ENCODE assay signal across 11 mouse cellular contexts in genomic region chr11:54214499-54215443, GRCm38 (mm10). TPM values are rescaled to one million over a fixed set of nuclear protein-coding genes. Genes with fewer than 3 reads are reported as not detected.
DNase-seq lines count a peak whose midpoint lies in the region; ATAC-seq and TF ChIP-seq lines count a peak whose summit lies in the region.
"Had no signal": no experiment of that assay in that cellular context is flagged by ENCODE, and none has a peak within 500 bp of the region (broad histone marks: within the 10 kb centered on the region; RNA-seq: fewer than 3 reads in every experiment).

No protein-coding gene starts in this region.

- no peak for TF ChIP-seq CTCF in MEL (IDR thresholded peaks at IDR 0.05 in 2 of 3, conservative IDR thresholded peaks at IDR 0.05 in 1 of 3; ENCODE audit: control insufficient read depth in 1 of 3, insufficient read depth in 1 of 3, low read depth in 2 of 3, low read length in 3 of 3, poor library complexity in 1 of 3, severe bottlenecking in 1 of 3)
- no peak for TF ChIP-seq CTCF in gastrocnemius, adult 2 months (IDR thresholded peaks at IDR 0.05)

- ATAC-seq in midbrain, embryonic 11.5 days (ENCODE audit: low FRiP score): no peak
- no peak for ATAC-seq in forebrain, embryonic 15.5 days (replicated peaks)

- TF ChIP-seq EP300 in MEL (IDR thresholded peaks at IDR 0.05; ENCODE audit: low read depth in 1 of 2, low read length in 2 of 2): peak; percentile 59 to 69; a peak in 3 of 4 replicates

- H3K27ac ChIP-seq in MEL (ENCODE audit: control insufficient read depth, low read depth, low read length) (no peak overlapping the region), macrophage (peak overlapping the region; percentile 31)
- H3K27ac ChIP-seq in gastrocnemius, adult 2 months: peak overlapping the region; percentile 53
- no peak overlapping the region for H3K27ac ChIP-seq in midbrain, embryonic 11.5 days (ENCODE audit: low read depth, low read length)
- H3K27ac ChIP-seq in forebrain, embryonic 15.5 days (replicated peaks): no peak overlapping the region
- H3K27ac ChIP-seq: embryonic facial prominence, embryonic 13.5 days; liver, embryonic 13.5 days had no signal

- intact Hi-C loops in gastrocnemius, adult 2 months (cut with DNase I): no loop called here

- no peak overlapping the region for H3K4me2 ChIP-seq in midbrain, embryonic 11.5 days
- H3K4me2 ChIP-seq in forebrain, embryonic 15.5 days (replicated peaks): no peak overlapping the region
- H3K4me2 ChIP-seq: embryonic facial prominence, embryonic 13.5 days; liver, embryonic 13.5 days had no signal

- peak; percentile 83 for DNase-seq in MEL (ENCODE audit: low read depth, low spot score)
- DNase-seq in adrenal gland, adult 8-10 months: peak; percentile 96
- peak; percentile 92 for DNase-seq in gastrocnemius, adult 2 months
- peak; percentile 69 to 77 for DNase-seq in kidney, postnatal 4 days
- DNase-seq in testis, postnatal 10 days (ENCODE audit: low spot score): peak; percentile 77
- no peak for DNase-seq in midbrain, embryonic 11.5 days (ENCODE audit: low spot score, missing footprints)
- DNase-seq: liver, embryonic 13.5 days had no signal

- no peak for TF ChIP-seq POLR2A in MEL (IDR thresholded peaks at IDR 0.05; ENCODE audit: control insufficient read depth in 1 of 2, insufficient read depth in 1 of 2, low read depth in 1 of 2, low read length in 2 of 2, poor library complexity in 1 of 2)

- no peak for TF ChIP-seq RAD21 in MEL (IDR thresholded peaks at IDR 0.05; ENCODE audit: low read depth, low read length)

- H3K4me3 ChIP-seq in MEL (ENCODE audit: control insufficient read depth in 1 of 2, insufficient read depth in 1 of 2, low read depth in 2 of 2, low read length in 2 of 2): peak overlapping the region in 1 of 2 experiments; percentile 21; a peak in 1 of 4 replicates
- no peak overlapping the region for H3K4me3 ChIP-seq in gastrocnemius, adult 2 months
- no peak overlapping the region for H3K4me3 ChIP-seq in macrophage (ENCODE audit: inconsistent target)
- no peak overlapping the region for H3K4me3 ChIP-seq in midbrain, embryonic 11.5 days (ENCODE audit: low read depth, low read length)
- H3K4me3 ChIP-seq in forebrain, embryonic 15.5 days: no peak overlapping the region
- H3K4me3 ChIP-seq: embryonic facial prominence, embryonic 13.5 days; liver, embryonic 13.5 days had no signal

- H3K27me3 ChIP-seq in MEL (ENCODE audit: control insufficient read depth in 1 of 2, insufficient read depth in 2 of 2, low read length in 2 of 2): no peaks in the 10 kb centered on the region
- H3K27me3 ChIP-seq in midbrain, embryonic 11.5 days (ENCODE audit: control insufficient read depth, insufficient read depth, low read length): no peaks in the 10 kb centered on the region
- no peaks in the 10 kb centered on the region for H3K27me3 ChIP-seq in forebrain, embryonic 15.5 days
- H3K27me3 ChIP-seq: embryonic facial prominence, embryonic 13.5 days had no signal

- no peaks in the 10 kb centered on the region for H3K9me3 ChIP-seq in MEL (replicated peaks; ENCODE audit: insufficient read depth, low read length)
- H3K9me3 ChIP-seq in midbrain, embryonic 11.5 days (ENCODE audit: control insufficient read depth, low read length): no peaks in the 10 kb centered on the region
- H3K9me3 ChIP-seq in forebrain, embryonic 15.5 days: no peaks in the 10 kb centered on the region
- H3K9me3 ChIP-seq: embryonic facial prominence, embryonic 13.5 days; liver, embryonic 13.5 days had no signal

- peaks cover 0 to 11% of the 10 kb centered on the region in 2 experiments; a peak in 2 of 4 replicates for H3K36me3 ChIP-seq in MEL (ENCODE audit: control insufficient read depth in 1 of 2, insufficient read depth in 2 of 2, low read length in 2 of 2)
- no peaks in the 10 kb centered on the region for H3K36me3 ChIP-seq in macrophage (ENCODE audit: inconsistent target)
- H3K36me3 ChIP-seq in midbrain, embryonic 11.5 days (ENCODE audit: control insufficient read depth, insufficient read depth, low read length): no peaks in the 10 kb centered on the region
- no peaks in the 10 kb centered on the region for H3K36me3 ChIP-seq in forebrain, embryonic 15.5 days
- H3K36me3 ChIP-seq: embryonic facial prominence, embryonic 13.5 days; liver, embryonic 13.5 days had no signal

- 10% methylated on average over 9 of the region's 9 CpGs for WGBS in macrophage (ENCODE audit: missing documents)
- WGBS in midbrain, embryonic 11.5 days: 87% methylated on average over 9 of the region's 9 CpGs
- 92% methylated on average over 9 of the region's 9 CpGs for WGBS in forebrain, embryonic 15.5 days

- H3K79me2 ChIP-seq in MEL (ENCODE audit: control insufficient read depth, insufficient read depth, low read length, poor library complexity): no peaks in the 10 kb centered on the region
- H3K79me2 ChIP-seq in macrophage (ENCODE audit: inconsistent target): no peaks in the 10 kb centered on the region

- no peak overlapping the region for H3K9ac ChIP-seq in MEL (ENCODE audit: control insufficient read depth, low read depth, low read length, poor library complexity, severe bottlenecking)
- H3K9ac ChIP-seq in midbrain, embryonic 11.5 days (ENCODE audit: low read length): no peak overlapping the region
- H3K9ac ChIP-seq in forebrain, embryonic 15.5 days (replicated peaks): no peak overlapping the region
- H3K9ac ChIP-seq: embryonic facial prominence, embryonic 13.5 days; liver, embryonic 13.5 days had no signal

- H3K4me1 ChIP-seq in MEL (ENCODE audit: control insufficient read depth in 1 of 2, insufficient read depth in 2 of 2, low read length in 2 of 2): peaks cover 6 to 18% of the 10 kb centered on the region in 2 experiments
- H3K4me1 ChIP-seq in midbrain, embryonic 11.5 days (ENCODE audit: control insufficient read depth, insufficient read depth, low read length): no peaks in the 10 kb centered on the region
- H3K4me1 ChIP-seq in forebrain, embryonic 15.5 days: no peaks in the 10 kb centered on the region
- H3K4me1 ChIP-seq: liver, embryonic 13.5 days had no signal

TF ChIP-seq in MEL, 35 proteins besides CTCF, POLR2A, EP300 and RAD21:
- TF ChIP-seq MAZ (IDR thresholded peaks at IDR 0.05; ENCODE audit: low read depth, low read length) (peak; percentile 74; the same call in 1 of the 2 replicates), ETS1 (IDR thresholded peaks at IDR 0.05; ENCODE audit: low read depth, low read length) (peak; percentile 68), MEF2A (IDR thresholded peaks at IDR 0.05; ENCODE audit: extremely low read depth, insufficient replicate concordance, low read depth, low read length, poor library complexity, severe bottlenecking) (peak; percentile 86; the same call in 1 of the 2 replicates), RCOR1 (IDR thresholded peaks at IDR 0.05; ENCODE audit: low read depth, low read length) (peak; percentile 85), NRF1 (IDR thresholded peaks at IDR 0.05; ENCODE audit: insufficient read depth, low read depth, low read length, poor library complexity, severe bottlenecking) (no peak), MAX (IDR thresholded peaks at IDR 0.05; ENCODE audit: low read length) (no peak), POLR2AphosphoS5 (IDR thresholded peaks at IDR 0.05; ENCODE audit: borderline replicate concordance, low read depth, low read length) (no peak), GATA1 (IDR thresholded peaks at IDR 0.05; ENCODE audit: low read depth, low read length) (peak; percentile 70), MAFK (IDR thresholded peaks at IDR 0.05; ENCODE audit: borderline replicate concordance, low read depth, low read length) (no peak), ZNF384 (IDR thresholded peaks at IDR 0.05; ENCODE audit: low read depth, low read length) (peak; percentile 73), SIN3A (IDR thresholded peaks at IDR 0.05; ENCODE audit: low read length) (0 out of 2 replicates have a peak, but pooled peaks have one; percentile 38), MYC (IDR thresholded peaks at IDR 0.05; ENCODE audit: low read depth, low read length) (0 out of 2 replicates have a peak, but pooled peaks have one; percentile 33), ELF1 (IDR thresholded peaks at IDR 0.05; ENCODE audit: low read depth, low read length) (peak; percentile 50; the same call in 1 of the 2 replicates)

RNA-seq across cellular contexts. Expression of gene Csf2, which starts 34.7 kb away (rescaled TPM):
- total RNA-seq in MEL (2012; rRNA removed): not detected in 2 replicates
- polyA plus RNA-seq in MEL (2012; ENCODE audit: insufficient read depth in 1 of 2, insufficient read length in 2 of 2, low read depth in 1 of 2, low replicate concordance in 2 of 2, missing spikeins in 1 of 2): under 1 TPM in 1 of 2 experiments, not detected in 1; 0.15 TPM
- total RNA-seq in adrenal gland, adult 8-10 months (2022): not detected
- total RNA-seq in gastrocnemius, adult 2 months (2021): not detected
- 10 to 100 TPM in 7 of 26 experiments, 1 to 10 TPM in 4, not detected in 15; 1.2 to 66.2 (median 14.4) TPM for total RNA-seq in macrophage (2018; cell fraction: chromatin; rRNA removed)
- total RNA-seq in macrophage (2018; cell fraction: cytosol; rRNA removed): 100 to 1,000 TPM in 1 of 26 experiments, 10 to 100 TPM in 4, 1 to 10 TPM in 7, under 1 TPM in 7, not detected in 7; 0.31 to 145 (median 3.5) TPM
- 100 to 1,000 TPM in 2 of 26 experiments, 10 to 100 TPM in 6, 1 to 10 TPM in 8, under 1 TPM in 2, not detected in 8; 0.87 to 114 (median 6.8) TPM for total RNA-seq in macrophage (2018; cell fraction: nucleus; rRNA removed)
- polyA plus RNA-seq in macrophage (2018): not detected in 3 replicates
- polyA plus RNA-seq in midbrain, embryonic 11.5 days (2014; fragmentation: Nextera tagmentation; extraction: Ambion mirVana): not detected in 2 replicates
- not detected in 2 replicates for polyA plus RNA-seq in forebrain, embryonic 15.5 days (2015; fragmentation: Nextera tagmentation; extraction: Ambion mirVana)
- polyA plus RNA-seq: embryonic facial prominence, embryonic 13.5 days; liver, embryonic 13.5 days; stomach, embryonic 16.5 days had no signal

RNA-seq across cellular contexts. Expression of gene Il3, which starts 52.3 kb away (rescaled TPM):
- not detected in 2 replicates for total RNA-seq in MEL (2012; rRNA removed)
- polyA plus RNA-seq in MEL (2012; ENCODE audit: insufficient read depth in 1 of 2, insufficient read length in 2 of 2, low read depth in 1 of 2, low replicate concordance in 2 of 2, missing spikeins in 1 of 2) (not detected), macrophage (2018) (not detected in 3 replicates)
- not detected for total RNA-seq in adrenal gland, adult 8-10 months (2022)
- total RNA-seq in gastrocnemius, adult 2 months (2021): not detected
- not detected for total RNA-seq in macrophage (2018; cell fraction: chromatin; rRNA removed)
- not detected for total RNA-seq in macrophage (2018; cell fraction: cytosol; rRNA removed)
- total RNA-seq in macrophage (2018; cell fraction: nucleus; rRNA removed): not detected
- not detected in 2 replicates for polyA plus RNA-seq in midbrain, embryonic 11.5 days (2014; fragmentation: Nextera tagmentation; extraction: Ambion mirVana)
- polyA plus RNA-seq in forebrain, embryonic 15.5 days (2015; fragmentation: Nextera tagmentation; extraction: Ambion mirVana): not detected in 2 replicates
- polyA plus RNA-seq: embryonic facial prominence, embryonic 13.5 days; liver, embryonic 13.5 days; stomach, embryonic 16.5 days had no signal

Comparison
In these comparisons a context has a peak if more than half of its experiments do, and no peak if none do; other contexts are left out.
1. H3K27ac ChIP-seq: peak in gastrocnemius, adult 2 months (single experiment) and macrophage (single experiment); none in MEL (single experiment), midbrain, embryonic 11.5 days (single experiment) and forebrain, embryonic 15.5 days (single experiment).